Mouse (Mus musculus): ENCODE data around the gene Chkb. TPM values are rescaled to one million over a fixed set of nuclear protein-coding genes. Genes with fewer than 3 reads are reported as not detected.

The Chkb gene
- 86.6 and 91.5 TPM in 2 replicates for polyA plus RNA-seq (2015; fragmentation: Nextera tagmentation; extraction: Ambion mirVana)

DNA sequence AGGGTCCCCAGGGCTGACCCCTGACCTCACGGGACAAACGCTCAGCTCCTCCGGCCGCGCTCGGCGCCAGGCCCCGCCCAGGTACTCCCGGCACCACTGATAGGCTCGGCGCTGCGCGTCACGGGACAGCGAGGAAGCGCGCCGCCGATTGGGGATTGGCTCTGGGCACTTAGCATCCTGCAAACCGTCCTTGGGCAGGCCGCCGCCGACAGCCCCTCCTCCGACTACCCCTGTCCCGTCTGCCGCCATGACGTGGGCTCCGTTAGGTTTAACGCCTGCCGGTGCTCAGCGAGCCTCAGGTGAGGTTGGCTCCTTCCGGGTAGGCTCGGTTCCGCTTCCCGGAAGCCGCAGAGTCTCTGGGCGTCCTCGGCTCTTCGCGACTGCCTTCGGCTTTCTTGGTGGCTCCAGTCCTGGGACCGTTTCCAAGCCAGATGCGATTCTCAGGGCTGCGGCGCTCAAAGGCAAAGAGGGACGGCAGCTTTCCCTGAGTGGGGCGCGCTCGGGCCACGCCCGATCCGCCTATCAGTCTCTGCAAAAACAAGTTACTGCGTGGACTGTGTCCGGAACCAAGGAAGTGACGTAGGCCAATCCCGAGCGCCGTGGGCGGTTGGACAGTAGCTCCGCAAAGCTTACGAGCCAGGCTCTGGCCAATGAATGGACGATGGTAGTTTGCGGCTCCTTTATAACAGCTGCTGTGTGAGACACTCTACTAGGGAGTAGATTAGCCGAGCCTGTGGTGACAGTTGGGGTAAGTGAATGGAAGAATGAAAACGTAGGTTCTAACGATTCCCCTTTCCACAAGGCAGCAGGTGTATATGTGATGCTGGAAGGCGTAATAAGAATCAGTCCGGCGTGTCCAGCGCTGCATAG, at the start of gene Chkb, which contains the start of the genes C730034F03Rik and Gm44502:
Gene Chkb, minus strand, starts transcription at position 557 of the 870 bp plus-strand sequence.
Gene C730034F03Rik, plus strand, starts transcription at position 238 of the 870 bp plus-strand sequence.
Gene Gm44502, minus strand, starts transcription at position 345 of the 870 bp plus-strand sequence.

DNA sequence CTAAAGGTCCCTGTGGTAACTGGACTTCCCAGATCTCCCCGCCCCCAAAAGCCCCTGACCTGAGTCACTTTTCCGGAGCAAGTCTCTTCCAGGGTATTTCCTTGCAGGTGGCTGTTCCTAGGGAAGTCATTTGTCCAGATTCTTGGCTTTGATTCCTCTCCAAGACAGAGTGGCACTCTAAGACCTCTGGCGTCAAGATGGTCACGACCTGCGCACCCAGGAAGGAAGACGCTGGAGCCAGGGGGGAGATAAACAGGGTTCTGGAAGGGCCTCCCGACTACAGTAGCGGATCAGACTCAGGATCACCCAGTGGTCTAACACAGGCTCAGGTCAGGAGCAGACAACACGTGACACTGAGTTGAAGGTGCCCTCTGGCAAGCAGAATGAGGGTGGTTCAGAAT, 47.4 kb upstream of the Chkb start, which contains the start of gene Arsa:
Gene Arsa, minus strand, starts transcription at position 335 of the 401 bp plus-strand sequence.

GRCm38 (mm10) chr15:89453865-89454478, 24.3 kb upstream of the Chkb start, which contains the start of gene Mapk8ip2:
Gene Mapk8ip2 (plus strand): TSS chr15:89453913.

DNA sequence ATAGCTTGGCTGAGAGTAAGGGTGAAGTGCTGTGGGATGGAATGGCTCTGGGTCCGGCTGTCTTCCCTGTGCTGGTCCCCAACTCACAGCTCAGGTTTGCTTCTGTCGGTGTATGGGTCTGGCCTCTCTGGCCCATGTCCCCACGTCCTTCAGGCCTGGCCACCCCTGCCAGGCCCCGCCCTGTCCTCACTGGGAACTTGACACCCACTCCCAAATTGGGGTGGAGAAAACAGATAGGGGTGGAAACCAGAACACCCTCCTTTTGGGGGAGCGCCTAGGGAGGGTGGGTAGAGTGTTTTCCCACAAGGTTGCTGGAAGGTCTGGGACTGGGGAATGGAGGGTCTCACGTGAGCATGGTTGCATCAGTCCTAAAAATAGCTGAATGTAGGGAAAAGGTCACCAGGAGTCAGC, 4.0 kb downstream of the Chkb start, which contains the start of gene Cpt1b:
Gene Cpt1b, minus strand, starts transcription at position 153 of the 411 bp plus-strand sequence.

DNA sequence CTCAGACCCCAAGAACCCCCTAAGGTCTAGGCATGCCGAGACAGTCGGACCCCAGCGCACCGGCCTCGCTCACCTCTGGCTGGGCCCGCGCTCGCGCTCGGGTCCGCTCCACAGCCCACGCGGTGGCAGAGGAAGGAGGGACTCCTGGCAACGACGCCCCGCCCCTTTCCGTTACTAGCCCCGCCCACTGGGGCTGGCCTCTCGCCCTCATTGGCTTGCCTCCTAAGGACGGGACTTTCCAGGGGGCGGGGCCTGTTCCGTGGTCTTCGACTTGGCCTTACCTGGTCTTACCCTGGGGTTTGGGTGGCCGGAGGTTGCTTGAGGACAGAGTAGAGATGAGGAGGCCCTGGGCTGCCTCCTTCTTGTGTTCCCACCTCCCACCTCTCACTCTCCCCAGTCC, 19.6 kb downstream of the Chkb start, which contains the start of gene Syce3:
Gene Syce3, minus strand, starts transcription at position 386 of the 400 bp plus-strand sequence.

DNA sequence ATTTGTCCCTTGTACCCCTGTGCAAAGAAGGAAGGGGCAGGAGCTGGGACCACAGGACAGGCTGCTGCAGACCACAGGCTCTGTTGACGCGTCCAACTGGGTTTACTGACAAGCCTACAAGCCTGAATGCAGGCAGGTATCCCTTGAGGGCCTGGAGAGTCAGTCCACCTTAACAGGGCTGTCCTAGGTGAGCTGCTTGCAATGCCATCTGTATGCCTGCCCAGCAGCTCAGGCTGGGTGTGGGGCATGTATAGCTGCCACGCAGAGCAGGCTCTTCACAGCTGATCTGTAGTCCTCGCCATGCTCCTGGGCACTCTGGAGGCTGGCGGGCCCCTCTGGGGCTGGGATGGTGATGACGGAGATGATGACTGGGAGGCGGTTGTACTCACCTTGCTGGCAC, 45.1 kb downstream of the Chkb start, which contains the start of gene Klhdc7b:
Gene Klhdc7b, plus strand, starts transcription at position 301 of the 400 bp plus-strand sequence.

DNA sequence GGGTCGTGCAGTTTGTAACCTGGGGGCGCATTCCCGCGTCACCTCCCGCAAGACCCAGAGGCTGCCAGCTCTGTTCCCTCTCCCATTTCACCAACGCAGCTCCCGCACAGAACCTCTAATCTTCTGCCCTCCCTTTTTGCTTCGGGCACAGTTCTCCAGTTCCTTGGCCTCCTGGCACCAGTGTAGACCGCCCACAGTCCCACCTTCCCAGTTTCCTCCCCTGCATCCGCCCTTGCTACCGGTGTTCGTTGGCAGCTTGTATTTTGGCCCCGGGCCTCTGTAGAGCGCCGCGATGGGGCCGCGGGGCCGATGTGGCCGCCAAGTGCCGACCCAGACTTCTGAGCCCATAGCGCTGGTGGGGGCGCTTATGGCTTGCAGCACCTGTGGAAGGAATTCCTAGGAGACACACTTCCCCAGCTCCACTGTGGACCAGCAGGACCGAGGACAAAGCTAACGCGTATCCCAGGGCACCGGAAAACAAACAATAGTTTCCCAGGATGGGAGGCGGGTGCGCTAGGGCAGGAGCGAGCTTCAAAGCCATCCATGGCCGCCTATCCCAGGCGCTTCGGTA, 50.8 kb downstream of the Chkb start, which contains the start of gene Odf3b:
Gene Odf3b, minus strand, starts transcription at position 452 of the 571 bp plus-strand sequence.

GRCm38 (mm10) chr15:89376957-89377356, 52.8 kb downstream of the Chkb start, which contains the start of gene Tymp:
Gene Tymp (minus strand): TSS chr15:89377039.

Other genes with a start within 250 kb of the Chkb start
- gene Plxnb2, start 249.1 kb downstream of the Chkb start, polyA plus RNA-seq (2015; fragmentation: Nextera tagmentation; extraction: Ambion mirVana), result 40.8 and 51.5 TPM in 2 replicates
- gene Dennd6b, start 233.4 kb downstream of the Chkb start, polyA plus RNA-seq (2015; fragmentation: Nextera tagmentation; extraction: Ambion mirVana), result 58.4 and 74.1 TPM in 2 replicates
- gene Ppp6r2, start 218.4 kb downstream of the Chkb start, polyA plus RNA-seq (2015; fragmentation: Nextera tagmentation; extraction: Ambion mirVana), result 65.8 and 68.3 TPM in 2 replicates
- 74.8 and 96.2 TPM in 2 replicates for gene Sbf1, start 114.6 kb downstream of the Chkb start, polyA plus RNA-seq (2015; fragmentation: Nextera tagmentation; extraction: Ambion mirVana)
- not detected in 2 replicates for gene Adm2, start 107.2 kb downstream of the Chkb start, polyA plus RNA-seq (2015; fragmentation: Nextera tagmentation; extraction: Ambion mirVana)
- gene Miox, start 95.5 kb downstream of the Chkb start, polyA plus RNA-seq (2015; fragmentation: Nextera tagmentation; extraction: Ambion mirVana), result not detected in 2 replicates
- 28.3 and 29.6 TPM in 2 replicates for gene Lmf2, start 74.2 kb downstream of the Chkb start, polyA plus RNA-seq (2015; fragmentation: Nextera tagmentation; extraction: Ambion mirVana)
- 76.3 and 87.7 TPM in 2 replicates for gene Ncaph2, start 74.2 kb downstream of the Chkb start, polyA plus RNA-seq (2015; fragmentation: Nextera tagmentation; extraction: Ambion mirVana)
- gene Sco2, start 56.1 kb downstream of the Chkb start, polyA plus RNA-seq (2015; fragmentation: Nextera tagmentation; extraction: Ambion mirVana), result 22.7 and 27.6 TPM in 2 replicates
- gene Tymp, start 52.9 kb downstream of the Chkb start, polyA plus RNA-seq (2015; fragmentation: Nextera tagmentation; extraction: Ambion mirVana), result 1.7 and 3.0 TPM in 2 replicates
- 9.3 and 9.6 TPM in 2 replicates for gene Odf3b, start 50.6 kb downstream of the Chkb start, polyA plus RNA-seq (2015; fragmentation: Nextera tagmentation; extraction: Ambion mirVana)
- gene Klhdc7b, start 45.0 kb downstream of the Chkb start, polyA plus RNA-seq (2015; fragmentation: Nextera tagmentation; extraction: Ambion mirVana), result 0.06 TPM in 1 of 2 replicates, not detected in the other
- gene Syce3, start 19.4 kb downstream of the Chkb start, polyA plus RNA-seq (2015; fragmentation: Nextera tagmentation; extraction: Ambion mirVana), result not detected in 2 replicates
- gene Cpt1b, start 4.0 kb downstream of the Chkb start, polyA plus RNA-seq (2015; fragmentation: Nextera tagmentation; extraction: Ambion mirVana), result 1.5 and 1.7 TPM in 2 replicates
- gene C730034F03Rik, start 319 bp downstream of the Chkb start, polyA plus RNA-seq (2015; fragmentation: Nextera tagmentation; extraction: Ambion mirVana), result 4.9 and 6.1 TPM in 2 replicates
- gene Gm44502, start 212 bp downstream of the Chkb start, polyA plus RNA-seq (2015; fragmentation: Nextera tagmentation; extraction: Ambion mirVana), result not detected in 2 replicates
- 67.5 and 73.2 TPM in 2 replicates for gene Mapk8ip2, start 24.0 kb upstream of the Chkb start, polyA plus RNA-seq (2015; fragmentation: Nextera tagmentation; extraction: Ambion mirVana)
- 26.3 and 32.1 TPM in 2 replicates for gene Arsa, start 47.5 kb upstream of the Chkb start, polyA plus RNA-seq (2015; fragmentation: Nextera tagmentation; extraction: Ambion mirVana)
- 8.5 and 10.7 TPM in 2 replicates for gene Shank3, start 69.7 kb upstream of the Chkb start, polyA plus RNA-seq (2015; fragmentation: Nextera tagmentation; extraction: Ambion mirVana)
- 1.1 and 1.9 TPM in 2 replicates for gene Acr, start 138.4 kb upstream of the Chkb start, polyA plus RNA-seq (2015; fragmentation: Nextera tagmentation; extraction: Ambion mirVana)
- 69.5 and 76.9 TPM in 2 replicates for gene Rabl2, start 162.0 kb upstream of the Chkb start, polyA plus RNA-seq (2015; fragmentation: Nextera tagmentation; extraction: Ambion mirVana)